Comparison of ENCODE assay signal across 8 mouse cellular contexts in the genomic region with DNA sequence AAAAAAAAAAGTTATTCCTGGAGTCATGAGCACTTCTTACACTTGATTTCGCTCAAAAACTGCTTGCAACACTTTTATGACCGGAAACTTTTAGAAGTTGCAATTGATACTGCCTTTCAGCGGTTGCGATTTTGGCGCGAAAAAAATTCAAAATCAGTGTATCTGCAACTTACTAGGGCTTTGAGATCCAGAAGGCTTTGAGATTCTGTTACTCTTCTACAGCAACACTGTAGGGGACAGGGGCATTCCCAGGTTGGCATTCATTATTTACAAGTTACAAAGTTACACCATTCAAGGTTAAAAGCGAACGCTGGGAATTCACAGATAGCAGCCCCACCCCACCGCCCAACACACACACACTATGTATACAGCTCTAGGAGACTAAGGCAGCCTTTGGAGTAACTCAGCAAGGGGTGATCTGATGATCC. TPM values are rescaled to one million over a fixed set of nuclear protein-coding genes. Genes with fewer than 3 reads are reported as not detected.
DNase-seq lines count a peak whose midpoint lies in the region; ATAC-seq and TF ChIP-seq lines count a peak whose summit lies in the region.

No protein-coding gene starts in this region.

- no peak for TF ChIP-seq EP300 in liver, postnatal 0 days (IDR thresholded peaks at IDR 0.05; ENCODE audit: low read depth)

- H3K36me3 ChIP-seq in hindbrain, embryonic 11.5 days (ENCODE audit: control insufficient read depth, insufficient read depth, low read length), result no peaks in the 10 kb centered on the region
- H3K36me3 ChIP-seq in liver, postnatal 0 days (replicated peaks; ENCODE audit: insufficient read depth, low read length), result no peaks in the 10 kb centered on the region

- WGBS in hindbrain, embryonic 11.5 days, result 1% methylated on average over 9 of the region's 9 CpGs
- WGBS in liver, postnatal 0 days (ENCODE audit: insufficient replicate concordance), result 3% methylated on average over 9 of the region's 9 CpGs

- H3K4me1 ChIP-seq in hindbrain, embryonic 11.5 days (replicated peaks; ENCODE audit: control insufficient read depth, insufficient read depth, low read length), result 0 out of 2 replicates have a peak, but pooled peaks cover 5% of the 10 kb centered on the region
- peaks cover 19% of the 10 kb centered on the region for H3K4me1 ChIP-seq in liver, postnatal 0 days (ENCODE audit: insufficient read depth)

- H3K27me3 ChIP-seq in hindbrain, embryonic 11.5 days (ENCODE audit: control insufficient read depth, insufficient read depth, low read length), result no peaks in the 10 kb centered on the region
- no peaks in the 10 kb centered on the region for H3K27me3 ChIP-seq in liver, postnatal 0 days (ENCODE audit: insufficient read depth, low read length)

- peak overlapping the region; percentile 35; the same call in 1 of the 2 replicates for H3K9ac ChIP-seq in hindbrain, embryonic 11.5 days (ENCODE audit: low read depth, low read length)
- H3K9ac ChIP-seq in liver, postnatal 0 days (replicated peaks), result peak overlapping the region; percentile 74

- H3K4me2 ChIP-seq in hindbrain, embryonic 11.5 days (replicated peaks; ENCODE audit: low read depth, low read length), result peak overlapping the region; percentile 65
- H3K4me2 ChIP-seq in liver, postnatal 0 days (ENCODE audit: low read depth, low read length), result peak overlapping the region; percentile 71

- H3K4me3 ChIP-seq in hindbrain, embryonic 11.5 days (ENCODE audit: low read depth, low read length), result peak overlapping the region; percentile 35
- peak overlapping the region; percentile 36 for H3K4me3 ChIP-seq in liver, postnatal 0 days (ENCODE audit: low read depth, low read length)

- H3K9me3 ChIP-seq in hindbrain, embryonic 11.5 days (ENCODE audit: control insufficient read depth, low read length), result no peaks in the 10 kb centered on the region
- H3K9me3 ChIP-seq in liver, postnatal 0 days (ENCODE audit: low read length), result no peaks in the 10 kb centered on the region

- DNase-seq in cerebellum, adult 11 months, result peak; percentile 20
- peak; percentile 46 to 54 for DNase-seq in B cell, adult 2 months
- DNase-seq in embryo, embryonic 10 days (ENCODE audit: low spot score), result peak; percentile 68
- peak; percentile 74 for DNase-seq in hindbrain, embryonic 11.5 days (ENCODE audit: low spot score)
- DNase-seq in liver, postnatal 0 days, result peak; percentile 58
- DNase-seq in spleen, postnatal 10 days (ENCODE audit: low spot score in 2 of 2), result peak; percentile 62 to 69
- DNase-seq in layer of hippocampus, postnatal 36 days, result no peak

- no peak for ATAC-seq in cerebellum, adult (ENCODE audit: insufficient number of reproducible peaks, low FRiP score, low TSS enrichment)
- no peak for ATAC-seq in hindbrain, embryonic 11.5 days (ENCODE audit: low FRiP score)
- no peak for ATAC-seq in liver, postnatal 0 days

- TF ChIP-seq CTCF in liver, postnatal 0 days (IDR thresholded peaks at IDR 0.05; ENCODE audit: low read depth), result no peak

- peak overlapping the region; percentile 77 for H3K27ac ChIP-seq in hindbrain, embryonic 11.5 days (ENCODE audit: low read depth, low read length)
- peak overlapping the region; percentile 95 for H3K27ac ChIP-seq in liver, postnatal 0 days (ENCODE audit: low read depth)

RNA-seq across cellular contexts. Expression of a gene that starts 0.6 kb away (rescaled TPM):
- 232 and 252 TPM in 2 replicates for polyA plus RNA-seq in hindbrain, embryonic 11.5 days (2014; fragmentation: Nextera tagmentation; extraction: Ambion mirVana)
- 95.1 and 107 TPM in 2 replicates for polyA plus RNA-seq in liver, postnatal 0 days (2015; fragmentation: Nextera tagmentation; extraction: Ambion mirVana)
- 10 to 100 TPM; 56.6 to 72.6 TPM for total RNA-seq in layer of hippocampus, postnatal 36 days (2021)

RNA-seq across cellular contexts. Expression of a gene that starts 3.3 kb away (rescaled TPM):
- polyA plus RNA-seq in hindbrain, embryonic 11.5 days (2014; fragmentation: Nextera tagmentation; extraction: Ambion mirVana), result 1.4 and 8.5 TPM in 2 replicates
- 8.4 and 11.4 TPM in 2 replicates for polyA plus RNA-seq in liver, postnatal 0 days (2015; fragmentation: Nextera tagmentation; extraction: Ambion mirVana)
- 1 to 10 TPM in 1 of 2 experiments, not detected in 1; 2.6 TPM for total RNA-seq in layer of hippocampus, postnatal 36 days (2021)

RNA-seq across cellular contexts. Expression of a gene that starts 3.3 kb away (rescaled TPM):
- polyA plus RNA-seq in hindbrain, embryonic 11.5 days (2014; fragmentation: Nextera tagmentation; extraction: Ambion mirVana), result 19.1 TPM in 2 replicates
- 20.0 and 27.9 TPM in 2 replicates for polyA plus RNA-seq in liver, postnatal 0 days (2015; fragmentation: Nextera tagmentation; extraction: Ambion mirVana)
- 1 to 10 TPM; 6.4 to 8.5 TPM for total RNA-seq in layer of hippocampus, postnatal 36 days (2021)

RNA-seq across cellular contexts. Expression of a gene that starts 3.5 kb away (rescaled TPM):
- 2.2 and 2.9 TPM in 2 replicates for polyA plus RNA-seq in hindbrain, embryonic 11.5 days (2014; fragmentation: Nextera tagmentation; extraction: Ambion mirVana)
- polyA plus RNA-seq in liver, postnatal 0 days (2015; fragmentation: Nextera tagmentation; extraction: Ambion mirVana), result 2.4 and 4.6 TPM in 2 replicates
- total RNA-seq in layer of hippocampus, postnatal 36 days (2021), result 10 to 100 TPM in 1 of 2 experiments, 1 to 10 TPM in 1; 7.8 to 11.4 TPM

RNA-seq across cellular contexts. Expression of a gene that starts 26.2 kb away (rescaled TPM):
- 17.8 and 18.7 TPM in 2 replicates for polyA plus RNA-seq in hindbrain, embryonic 11.5 days (2014; fragmentation: Nextera tagmentation; extraction: Ambion mirVana)
- polyA plus RNA-seq in liver, postnatal 0 days (2015; fragmentation: Nextera tagmentation; extraction: Ambion mirVana), result 14.3 and 15.4 TPM in 2 replicates
- total RNA-seq in layer of hippocampus, postnatal 36 days (2021), result 10 to 100 TPM; 49.4 to 52.0 TPM

Comparison
In these comparisons a context has a peak if more than half of its experiments do, and no peak if none do; other contexts are left out.
1. DNase-seq: peak in cerebellum, adult 11 months (single experiment), B cell, adult 2 months (2 of 2), embryo, embryonic 10 days (single experiment), hindbrain, embryonic 11.5 days (single experiment), liver, postnatal 0 days (single experiment) and spleen, postnatal 10 days (2 of 2); none in layer of hippocampus, postnatal 36 days (0 of 2).